Comparison of ENCODE assay signal across 26 mouse cellular contexts in genomic region chr6:50655925-50656324, GRCm38 (mm10). TPM values are rescaled to one million over a fixed set of nuclear protein-coding genes. Genes with fewer than 3 reads are reported as not detected.
A peak's percentile ranks its signal among the peaks of the same experiment; 100 is the strongest.
DNase-seq lines count a peak whose midpoint lies in the region; ATAC-seq lines count a peak whose summit lies in the region.
"Had no signal": no experiment of that assay in that cellular context is flagged by ENCODE, and none has a peak within 500 bp of the region (broad histone marks: within the 10 kb centered on the region; RNA-seq: fewer than 3 reads in every experiment).

No protein-coding gene starts in this region.

- H3K4me2 ChIP-seq in kidney, embryonic 15.5 days, result no peak overlapping the region
- H3K4me2 ChIP-seq: embryonic facial prominence, embryonic 13.5 days; limb, embryonic 15.5 days; liver, embryonic 15.5 days; midbrain, embryonic 12.5 days had no signal

- no peaks in the 10 kb centered on the region for H3K9me3 ChIP-seq in kidney, embryonic 15.5 days (replicated peaks)
- H3K9me3 ChIP-seq: embryonic facial prominence, embryonic 13.5 days; hindbrain, embryonic 10.5 days; limb, embryonic 15.5 days; liver, embryonic 15.5 days; midbrain, embryonic 12.5 days had no signal

- no peaks in the 10 kb centered on the region for H3K36me3 ChIP-seq in kidney, embryonic 15.5 days
- H3K36me3 ChIP-seq: embryonic facial prominence, embryonic 13.5 days; hindbrain, embryonic 10.5 days; limb, embryonic 15.5 days; liver, embryonic 15.5 days; midbrain, embryonic 12.5 days had no signal

- 77% methylated on average over 3 of the region's 3 CpGs for WGBS in kidney, embryonic 15.5 days

- H3K27me3 ChIP-seq in kidney, embryonic 15.5 days, result no peaks in the 10 kb centered on the region
- H3K27me3 ChIP-seq: embryonic facial prominence, embryonic 13.5 days; liver, embryonic 15.5 days; midbrain, embryonic 12.5 days had no signal

- no peak overlapping the region for H3K9ac ChIP-seq in kidney, embryonic 15.5 days
- H3K9ac ChIP-seq: embryonic facial prominence, embryonic 13.5 days; limb, embryonic 15.5 days; liver, embryonic 15.5 days; midbrain, embryonic 12.5 days had no signal

- no peak for DNase-seq in cerebellum, postnatal 4 days (ENCODE audit: low spot score in 2 of 2)
- DNase-seq in cerebellum, adult 11 months, result peak; percentile 62
- DNase-seq in cerebellum, postnatal 10 days, result peak; percentile 68 to 70
- no peak for DNase-seq in retina, postnatal 1 day
- DNase-seq: adrenal gland, postnatal 25 days; gastrocnemius, postnatal 14 days; kidney, adult 2 months; kidney, postnatal 14 days; right cerebral cortex, postnatal 25 days had no signal

- peak; percentile 98 for ATAC-seq in cerebellum, adult (ENCODE audit: insufficient number of reproducible peaks, low FRiP score, low TSS enrichment)
- ATAC-seq in megakaryocyte progenitor cell, adult 5-6 weeks (replicated peaks; ENCODE audit: poor library complexity), result peak; percentile 39
- no peak for ATAC-seq in kidney, embryonic 15.5 days (replicated peaks; ENCODE audit: low FRiP score)
- ATAC-seq in monocyte, adult 5-6 weeks (replicated peaks; ENCODE audit: insufficient number of reproducible peaks, low FRiP score, low TSS enrichment, poor library complexity, severe bottlenecking), result no peak

- 0 out of 2 replicates have a peak, but pooled peaks cover 2% of the 10 kb centered on the region for H3K4me1 ChIP-seq in kidney, embryonic 15.5 days
- H3K4me1 ChIP-seq: hindbrain, embryonic 10.5 days; liver, embryonic 15.5 days; midbrain, embryonic 12.5 days had no signal

- no peak overlapping the region for H3K27ac ChIP-seq in kidney, embryonic 15.5 days
- H3K27ac ChIP-seq: embryonic facial prominence, embryonic 13.5 days; hindbrain, embryonic 10.5 days; limb, embryonic 15.5 days; liver, embryonic 15.5 days; macrophage; midbrain, embryonic 12.5 days; stomach, postnatal 0 days had no signal

- no peak overlapping the region for H3K4me3 ChIP-seq in kidney, embryonic 15.5 days (replicated peaks)
- H3K4me3 ChIP-seq: embryonic facial prominence, embryonic 13.5 days; hindbrain, embryonic 10.5 days; limb, embryonic 15.5 days; liver, embryonic 15.5 days; midbrain, embryonic 12.5 days; myocyte had no signal

RNA-seq across cellular contexts. Expression of gene Npvf, which starts 1.7 kb away (rescaled TPM):
- total RNA-seq in megakaryocyte progenitor cell, adult 5-6 weeks (2015), result not detected in 2 replicates
- total RNA-seq in megakaryocyte progenitor cell, adult 5-6 weeks (2017), result not detected in 2 replicates
- polyA plus RNA-seq in kidney, embryonic 15.5 days (2015; fragmentation: Nextera tagmentation; extraction: Ambion mirVana), result 0.26 TPM in 1 of 2 replicates, not detected in the other
- not detected in 3 replicates for total RNA-seq in monocyte, adult 5-6 weeks (2017)
- total RNA-seq: adrenal gland, postnatal 25 days; gastrocnemius, postnatal 14 days; layer of hippocampus, adult 8-10 months; left cerebral cortex, adult 18-20 months; left cerebral cortex, postnatal 36 days had no signal
- polyA plus RNA-seq: embryonic facial prominence, embryonic 13.5 days; heart, postnatal 0 days; hindbrain, embryonic 10.5 days; kidney, adult 2 months; limb, embryonic 15.5 days; liver, embryonic 15.5 days; lung, embryonic 16.5 days; midbrain, embryonic 12.5 days; myocyte; stomach, postnatal 0 days had no signal

RNA-seq across cellular contexts. Expression of gene 4921507P07Rik, which starts 59.5 kb away (rescaled TPM):
- 4.7 and 5.5 TPM in 2 replicates for total RNA-seq in megakaryocyte progenitor cell, adult 5-6 weeks (2015)
- total RNA-seq in megakaryocyte progenitor cell, adult 5-6 weeks (2017), result 0.87 and 1.4 TPM in 2 replicates
- 0.98 and 1.1 TPM in 2 replicates for polyA plus RNA-seq in kidney, embryonic 15.5 days (2015; fragmentation: Nextera tagmentation; extraction: Ambion mirVana)
- 0.78 to 3.5 TPM (median 0.86 TPM) in 3 replicates for total RNA-seq in monocyte, adult 5-6 weeks (2017)
- total RNA-seq: adrenal gland, postnatal 25 days had no signal
- polyA plus RNA-seq: macrophage had no signal

Comparison
In these comparisons a context has a peak if more than half of its experiments do, and no peak if none do; other contexts are left out.
1. DNase-seq: peak in cerebellum, adult 11 months (single experiment) and cerebellum, postnatal 10 days (2 of 2); none in cerebellum, postnatal 4 days (0 of 2) and retina, postnatal 1 day (single experiment).
2. ATAC-seq: peak in cerebellum, adult (single experiment) and megakaryocyte progenitor cell, adult 5-6 weeks (single experiment); none in kidney, embryonic 15.5 days (single experiment) and monocyte, adult 5-6 weeks (single experiment).